Mouse (Mus musculus) lung, postnatal 0 days (tissue): ENCODE measurements at regions not wholly inside any gene's neighbourhood (a gene's known extent, or its start where the extent isn't known, plus 50 kb on each side); places are given as distances from the start of the nearest gene placed in this dataset.

Source experiments
- ATAC-seq: fragments of 200-750 bp; cut with Nextera tagmentation; 2 replicates; pipeline ENCODE4 v1.8.0; 2017; ENCODE audit warnings: moderate library complexity
- DNase-seq: peaks from one replicate; pipeline ENCODE4 v3.0.0-alpha.2; 2016; ENCODE audit warnings: low spot score
- H3K27ac ChIP-seq: fragments of 300-500 bp; sonication (generic); 2 replicates; pipeline ENCODE4 v1.5.1; 2014; ENCODE audit warnings: antibody characterized with exemption, mild to moderate bottlenecking, low read length, mixed read lengths
- H3K27me3 ChIP-seq: fragments of 300-500 bp; sonication (generic); replicated peaks from 2 replicates; pipeline ENCODE4 v1.6.1; 2014; ENCODE audit warnings: low read length, mixed read lengths; ENCODE audit not compliant: insufficient read depth
- H3K36me3 ChIP-seq: fragments of 300-500 bp; sonication (generic); 2 replicates; pipeline ENCODE4 v1.6.1; 2014; ENCODE audit warnings: low read length, mixed read lengths; ENCODE audit not compliant: insufficient read depth
- H3K4me1 ChIP-seq: fragments of 300-500 bp; sonication (generic); 2 replicates; pipeline ENCODE4 v1.6.1; 2014; ENCODE audit warnings: antibody characterized with exemption, low read depth, low read length, mixed read lengths; ENCODE audit not compliant: insufficient read depth
- H3K4me2 ChIP-seq: fragments of 300-500 bp; sonication (generic); replicated peaks from 2 replicates; pipeline ENCODE4 v1.6.1; 2014; ENCODE audit warnings: low read depth, mild to moderate bottlenecking, low read length, moderate library complexity, mixed read lengths
- H3K4me3 ChIP-seq: fragments of 300-500 bp; sonication (generic); 2 replicates; pipeline ENCODE4 v1.5.1; 2014; ENCODE audit warnings: low read depth, low read length
- H3K9ac ChIP-seq: fragments of 300-500 bp; sonication (generic); replicated peaks from 2 replicates; pipeline ENCODE4 v1.6.1; 2014; ENCODE audit warnings: low read depth, mild to moderate bottlenecking
- H3K9me3 ChIP-seq: fragments of 300-500 bp; sonication (generic); 2 replicates; pipeline ENCODE4 v1.6.1; 2016; ENCODE audit warnings: low read length, mixed read lengths
- CTCF ChIP-seq: IDR thresholded peaks from 2 replicates; pipeline ENCODE4 v1.5.1; 2016; ENCODE audit warnings: antibody characterized with exemption, mild to moderate bottlenecking
- EP300 ChIP-seq: IDR thresholded peaks from 2 replicates; pipeline ENCODE4 v1.6.1; 2016; ENCODE audit warnings: antibody characterized with exemption, mild to moderate bottlenecking, control low read depth
- WGBS: fragments of 180-500 bp; shearing (Covaris S2); extraction: QIAGEN DNeasy Blood & Tissue Kit; methylation state at CpG from one replicate; pipeline ENCODE4 v1.1.7; 2014; 5-methylcytosine and 5-hydroxymethylcytosine counted together

DNA sequence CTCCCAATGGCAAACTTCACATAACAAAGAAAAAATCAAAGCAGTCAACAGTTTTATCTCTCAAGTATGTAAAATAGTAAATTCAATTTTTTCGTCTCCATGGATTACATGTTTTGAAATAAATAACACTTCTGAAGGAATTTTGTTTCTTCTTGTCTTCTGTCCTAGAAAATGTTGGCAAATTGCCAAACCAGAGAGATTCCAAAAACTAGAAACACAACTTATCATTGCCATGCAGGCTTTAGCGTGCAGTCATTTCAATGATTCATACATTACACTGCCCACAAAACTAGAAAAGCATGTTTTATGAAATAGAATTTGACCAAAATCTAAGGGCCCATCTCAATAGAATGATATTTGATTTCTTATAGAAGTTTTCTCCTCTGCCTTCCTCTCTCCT lies 98.2 kb downstream of the Hpgd start:
- H3K9ac ChIP-seq, result no peak overlapping the region
- no peak overlapping the region for H3K27ac ChIP-seq
- DNase-seq, result peak; percentile 24
- WGBS, result 60% methylated on average over 2 of the region's 2 CpGs
- no peak overlapping the region for H3K4me3 ChIP-seq
- H3K4me1 ChIP-seq, result no peaks in the 10 kb centered on the region
- no peak for ATAC-seq
- H3K9me3 ChIP-seq, result no peaks in the 10 kb centered on the region
- no peaks in the 10 kb centered on the region for H3K27me3 ChIP-seq
- H3K36me3 ChIP-seq, result no peaks in the 10 kb centered on the region
- no peak overlapping the region for H3K4me2 ChIP-seq
- TF ChIP-seq CTCF (no peak), EP300 (no peak)

DNA sequence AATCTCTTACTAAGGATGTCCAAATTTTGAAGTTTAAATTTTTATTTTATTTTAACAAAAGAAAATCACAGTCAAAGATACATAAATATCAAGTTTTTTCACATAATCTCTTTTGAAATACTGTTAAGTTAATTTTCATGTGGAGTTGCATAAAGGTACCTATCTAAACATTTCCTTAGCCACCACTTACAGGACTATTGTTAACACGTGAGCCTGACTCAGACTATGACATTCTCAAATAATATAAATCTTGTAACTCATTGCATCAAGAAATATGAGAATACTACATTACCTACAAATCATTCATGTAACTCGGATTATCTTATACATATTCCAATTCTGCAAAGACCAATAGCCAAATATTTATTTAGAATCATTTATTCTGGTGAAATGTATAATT lies 97.8 kb downstream of the Hpgd start:
- ATAC-seq, result no peak
- no peak overlapping the region for H3K4me2 ChIP-seq
- TF ChIP-seq CTCF (no peak), EP300 (no peak)
- no peak overlapping the region for H3K27ac ChIP-seq
- no peaks in the 10 kb centered on the region for H3K27me3 ChIP-seq
- H3K9ac ChIP-seq, result no peak overlapping the region
- 65% methylated on average over 2 of the region's 2 CpGs for WGBS
- H3K4me1 ChIP-seq, result no peaks in the 10 kb centered on the region
- no peaks in the 10 kb centered on the region for H3K36me3 ChIP-seq
- H3K9me3 ChIP-seq, result no peaks in the 10 kb centered on the region
- no peak overlapping the region for H3K4me3 ChIP-seq
- DNase-seq, result no peak
